Mouse (Mus musculus) hindbrain, embryonic 16.5 days (tissue): ENCODE measurements around the gene Kcnmb1. TPM values are rescaled to one million over a fixed set of nuclear protein-coding genes. Genes with fewer than 3 reads are reported as not detected.

Source experiments
- ATAC-seq: fragments of 200-750 bp; cut with Nextera tagmentation; 2 replicates; pipeline ENCODE4 v1.8.0; 2017; ENCODE audit warnings: moderate TSS enrichment, moderate library complexity
- H3K27ac ChIP-seq: fragments of 300-500 bp; sonication (generic); 2 replicates; pipeline ENCODE4 v1.5.1; 2014; ENCODE audit warnings: low read depth, mild to moderate bottlenecking, control low read depth, low read length, moderate library complexity
- H3K27me3 ChIP-seq: fragments of 300-500 bp; sonication (generic); replicated peaks from 2 replicates; pipeline ENCODE4 v1.6.1; 2014; ENCODE audit warnings: low read length; ENCODE audit not compliant: control insufficient read depth, insufficient read depth
- H3K36me3 ChIP-seq: fragments of 300-500 bp; sonication (generic); 2 replicates; pipeline ENCODE4 v1.6.1; 2014; ENCODE audit warnings: mild to moderate bottlenecking, low read length, moderate library complexity, mixed read lengths; ENCODE audit not compliant: control insufficient read depth, insufficient read depth
- H3K4me1 ChIP-seq: fragments of 300-500 bp; sonication (generic); 2 replicates; pipeline ENCODE4 v1.6.1; 2014; ENCODE audit warnings: low read depth, low read length; ENCODE audit not compliant: control insufficient read depth, insufficient read depth
- H3K4me2 ChIP-seq: fragments of 300-500 bp; sonication (generic); 2 replicates; pipeline ENCODE4 v1.6.1; 2014; ENCODE audit warnings: mild to moderate bottlenecking, low read length, control low read depth, moderate library complexity
- H3K4me3 ChIP-seq: fragments of 300-500 bp; sonication (generic); 2 replicates; pipeline ENCODE4 v1.5.1; 2014; ENCODE audit warnings: mild to moderate bottlenecking, low read length, control low read depth, moderate library complexity
- H3K9ac ChIP-seq: fragments of 300-500 bp; sonication (generic); 2 replicates; pipeline ENCODE4 v1.6.1; 2014; ENCODE audit warnings: low read depth, mild to moderate bottlenecking, control low read depth, low read length, moderate library complexity
- H3K9me3 ChIP-seq: fragments of 300-500 bp; sonication (generic); 2 replicates; pipeline ENCODE4 v1.6.1; 2014; ENCODE audit warnings: mild to moderate bottlenecking, low read length, moderate library complexity; ENCODE audit not compliant: control insufficient read depth
- WGBS: fragments of 180-500 bp; shearing (Covaris S2); extraction: QIAGEN DNeasy Blood & Tissue Kit; methylation state at CpG from one replicate; pipeline ENCODE4 v1.1.7; 2014; 5-methylcytosine and 5-hydroxymethylcytosine counted together
- polyA plus RNA-seq: library from polyadenylated mRNA; unstranded; fragments of >200 nt; fragmentation: Nextera tagmentation; extraction: Ambion mirVana; gene quantifications from 2 replicates; pipeline ENCODE4 v1.2.1, GENCODE M21; 2015

Gene Kcnmb1
- polyA plus RNA-seq, 1 experiment from 2014 or later, result 0.20 TPM

GRCm38 (mm10) chr11:33955982-33956381 lies 6.8 kb upstream of the Kcnmb1 start:
- Histone ChIP-seq H3K4me2 (no peak overlapping the region), H3K36me3 (no peaks in the 10 kb centered on the region), H3K9ac (no peak overlapping the region), H3K27ac (no peak overlapping the region), H3K9me3 (no peaks in the 10 kb centered on the region), H3K27me3 (no peaks in the 10 kb centered on the region), H3K4me1 (no peaks in the 10 kb centered on the region), H3K4me3 (no peak overlapping the region)
- no peak for ATAC-seq
- WGBS, result 66% methylated on average over 4 of the region's 4 CpGs

DNA sequence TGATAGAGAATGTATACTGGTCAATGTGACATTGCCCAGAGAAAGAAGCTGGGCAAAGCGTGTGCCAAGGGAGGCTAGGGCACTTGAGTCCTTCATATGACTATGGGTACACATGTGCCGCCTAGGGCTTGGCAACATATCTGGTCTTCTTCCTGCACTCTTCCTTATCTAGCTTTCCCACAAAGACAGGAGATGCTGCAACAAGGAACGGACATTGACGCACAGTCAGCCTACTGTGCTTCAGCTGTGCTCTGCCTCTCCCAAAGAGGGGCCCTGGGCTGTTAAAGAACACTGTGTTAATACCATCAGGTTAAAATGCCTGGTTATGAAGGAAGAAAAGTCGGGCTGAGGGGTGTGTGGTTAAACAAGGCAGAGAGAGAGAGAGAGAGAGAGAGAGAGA lies 6.2 kb upstream of the Kcnmb1 start:
- no peaks in the 10 kb centered on the region for H3K9me3 ChIP-seq
- no peaks in the 10 kb centered on the region for H3K36me3 ChIP-seq
- no peak for ATAC-seq
- no peaks in the 10 kb centered on the region for H3K4me1 ChIP-seq
- no peak overlapping the region for H3K4me2 ChIP-seq
- WGBS, result 89% methylated on average over 5 of the region's 5 CpGs
- H3K4me3 ChIP-seq, result no peak overlapping the region
- no peak overlapping the region for H3K27ac ChIP-seq
- H3K9ac ChIP-seq, result no peak overlapping the region
- no peaks in the 10 kb centered on the region for H3K27me3 ChIP-seq

GRCm38 (mm10) chr11:33957595-33957994 lies 5.2 kb upstream of the Kcnmb1 start:
- WGBS, result 54% methylated on average over 6 of the region's 6 CpGs
- no peaks in the 10 kb centered on the region for H3K36me3 ChIP-seq
- no peak overlapping the region for H3K4me2 ChIP-seq
- ATAC-seq, result no peak; the same call in 1 of the 2 replicates
- H3K9me3 ChIP-seq, result no peaks in the 10 kb centered on the region
- no peak overlapping the region for H3K9ac ChIP-seq
- no peak overlapping the region for H3K27ac ChIP-seq
- no peaks in the 10 kb centered on the region for H3K4me1 ChIP-seq
- H3K4me3 ChIP-seq, result no peak overlapping the region
- no peaks in the 10 kb centered on the region for H3K27me3 ChIP-seq

GRCm38 (mm10) chr11:33958713-33959112 lies 4.1 kb upstream of the Kcnmb1 start:
- 89% methylated on average over 8 of the region's 8 CpGs for WGBS
- H3K4me1 ChIP-seq, result no peaks in the 10 kb centered on the region
- H3K4me3 ChIP-seq, result no peak overlapping the region
- no peak overlapping the region for H3K27ac ChIP-seq
- H3K9ac ChIP-seq, result no peak overlapping the region
- H3K9me3 ChIP-seq, result no peaks in the 10 kb centered on the region
- no peaks in the 10 kb centered on the region for H3K27me3 ChIP-seq
- ATAC-seq, result no peak
- H3K36me3 ChIP-seq, result no peaks in the 10 kb centered on the region
- H3K4me2 ChIP-seq, result no peak overlapping the region

- Histone ChIP-seq H3K9me3 (no peaks in the 10 kb centered on the region), H3K36me3 (no peaks in the 10 kb centered on the region), H3K4me3 (no peak overlapping the region), H3K9ac (no peak overlapping the region), H3K27me3 (no peaks in the 10 kb centered on the region), H3K4me2 (no peak overlapping the region), H3K27ac (no peak overlapping the region), H3K4me1 (no peaks in the 10 kb centered on the region)
- no peak for ATAC-seq
- 52% methylated on average over 7 of the region's 7 CpGs for WGBS
Observed at GRCm38 (mm10) chr11:33962178-33962577, 635 bp upstream of the Kcnmb1 start.

- Histone ChIP-seq H3K27me3 (no peaks in the 10 kb centered on the region), H3K4me1 (no peaks in the 10 kb centered on the region), H3K4me2 (no peak overlapping the region), H3K9ac (no peak overlapping the region), H3K27ac (no peak overlapping the region), H3K36me3 (no peaks in the 10 kb centered on the region), H3K9me3 (no peaks in the 10 kb centered on the region), H3K4me3 (no peak overlapping the region)
- WGBS, result 72% methylated on average over 2 of the region's 2 CpGs
- no peak for ATAC-seq
Observed at GRCm38 (mm10) chr11:33965380-33965779, 2.6 kb downstream of the Kcnmb1 start.

DNA sequence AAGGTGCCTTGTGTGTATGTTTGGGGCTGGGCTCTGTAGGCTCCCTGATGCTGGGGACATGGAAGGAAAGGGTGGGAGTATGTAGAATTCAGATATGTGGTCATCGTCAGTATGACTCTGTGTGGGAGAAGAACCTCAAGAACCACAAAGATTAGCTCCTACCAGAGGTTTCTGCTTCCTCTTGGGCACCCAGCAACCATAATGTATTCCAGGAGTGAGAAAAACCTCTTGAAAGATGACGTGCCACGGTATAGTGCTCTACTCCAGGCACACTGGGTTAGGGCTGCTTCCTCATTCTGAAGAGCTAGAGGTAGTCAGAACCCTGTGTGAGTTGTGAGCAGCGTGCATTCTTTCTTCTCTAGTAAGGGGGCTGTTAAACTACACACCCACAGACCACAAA lies 4.9 kb downstream of the Kcnmb1 start:
- no peak overlapping the region for H3K4me3 ChIP-seq
- no peak overlapping the region for H3K4me2 ChIP-seq
- H3K27ac ChIP-seq, result no peak overlapping the region
- no peak for ATAC-seq
- H3K36me3 ChIP-seq, result no peaks in the 10 kb centered on the region
- no peaks in the 10 kb centered on the region for H3K27me3 ChIP-seq
- H3K4me1 ChIP-seq, result no peaks in the 10 kb centered on the region
- H3K9ac ChIP-seq, result no peak overlapping the region
- 82% methylated on average over 4 of the region's 4 CpGs for WGBS
- no peaks in the 10 kb centered on the region for H3K9me3 ChIP-seq

DNA sequence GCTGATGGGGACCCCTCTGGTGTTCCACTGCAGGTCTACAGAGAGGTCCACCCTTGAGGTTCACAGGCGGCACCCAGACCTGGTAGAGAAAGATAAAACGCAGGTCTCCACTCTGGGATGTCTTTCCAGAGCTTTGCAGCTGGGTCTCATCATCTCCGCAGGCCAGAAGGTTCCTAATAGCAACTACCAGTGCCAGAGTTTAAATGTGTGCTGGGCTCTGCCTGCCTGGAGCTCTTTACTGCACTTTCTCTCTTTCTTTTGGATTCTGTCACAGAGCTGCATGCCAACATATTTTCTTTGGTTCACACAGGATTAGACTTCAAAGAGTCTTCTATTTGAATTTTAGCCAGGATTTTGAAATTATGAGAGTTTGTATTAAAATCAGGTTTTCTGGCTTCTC lies 6.4 kb downstream of the Kcnmb1 start:
- Histone ChIP-seq H3K27me3 (no peaks in the 10 kb centered on the region), H3K4me3 (no peak overlapping the region), H3K27ac (no peak overlapping the region), H3K9ac (no peak overlapping the region), H3K4me1 (no peaks in the 10 kb centered on the region), H3K36me3 (no peaks in the 10 kb centered on the region), H3K9me3 (no peaks in the 10 kb centered on the region), H3K4me2 (no peak overlapping the region)
- no peak for ATAC-seq
- WGBS, result 79% methylated on average over 3 of the region's 3 CpGs

GRCm38 (mm10) chr11:33972114-33972513 lies 9.3 kb downstream of the Kcnmb1 start:
- no peak overlapping the region for H3K9ac ChIP-seq
- no peak overlapping the region for H3K4me2 ChIP-seq
- no peaks in the 10 kb centered on the region for H3K27me3 ChIP-seq
- H3K36me3 ChIP-seq, result no peaks in the 10 kb centered on the region
- ATAC-seq, result no peak
- 87% methylated on average over 7 of the region's 7 CpGs for WGBS
- H3K4me1 ChIP-seq, result no peaks in the 10 kb centered on the region
- no peaks in the 10 kb centered on the region for H3K9me3 ChIP-seq
- no peak overlapping the region for H3K4me3 ChIP-seq
- no peak overlapping the region for H3K27ac ChIP-seq
